Mouse (Mus musculus) lung, postnatal 14 days (tissue): ENCODE measurements around the gene Dpp7.

Experiments
- DNase-seq: peaks from one replicate; pipeline ENCODE4 v3.0.0; 2021

Gene Dpp7

DNA sequence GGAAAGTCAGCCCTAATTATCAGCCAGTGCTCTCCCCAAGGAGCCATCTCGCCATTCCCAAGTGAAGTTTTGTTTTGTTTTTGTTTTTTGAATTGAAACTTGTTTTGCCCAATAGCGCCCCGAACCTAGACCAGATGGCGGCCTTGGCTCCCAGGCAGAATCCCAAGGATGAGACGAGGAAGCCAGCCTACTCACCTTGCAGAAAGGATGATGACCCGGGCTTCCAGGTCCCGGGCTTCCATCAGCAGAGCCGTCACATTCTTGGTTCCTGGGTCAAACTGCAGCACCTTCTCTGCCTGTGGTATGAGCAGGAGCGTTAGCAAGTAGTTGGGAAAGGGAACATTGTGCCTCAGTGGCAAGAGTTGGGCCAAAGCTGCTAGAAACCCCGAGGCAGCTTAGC lies 46.0 kb downstream of the Dpp7 start:
- no peak for DNase-seq

DNA sequence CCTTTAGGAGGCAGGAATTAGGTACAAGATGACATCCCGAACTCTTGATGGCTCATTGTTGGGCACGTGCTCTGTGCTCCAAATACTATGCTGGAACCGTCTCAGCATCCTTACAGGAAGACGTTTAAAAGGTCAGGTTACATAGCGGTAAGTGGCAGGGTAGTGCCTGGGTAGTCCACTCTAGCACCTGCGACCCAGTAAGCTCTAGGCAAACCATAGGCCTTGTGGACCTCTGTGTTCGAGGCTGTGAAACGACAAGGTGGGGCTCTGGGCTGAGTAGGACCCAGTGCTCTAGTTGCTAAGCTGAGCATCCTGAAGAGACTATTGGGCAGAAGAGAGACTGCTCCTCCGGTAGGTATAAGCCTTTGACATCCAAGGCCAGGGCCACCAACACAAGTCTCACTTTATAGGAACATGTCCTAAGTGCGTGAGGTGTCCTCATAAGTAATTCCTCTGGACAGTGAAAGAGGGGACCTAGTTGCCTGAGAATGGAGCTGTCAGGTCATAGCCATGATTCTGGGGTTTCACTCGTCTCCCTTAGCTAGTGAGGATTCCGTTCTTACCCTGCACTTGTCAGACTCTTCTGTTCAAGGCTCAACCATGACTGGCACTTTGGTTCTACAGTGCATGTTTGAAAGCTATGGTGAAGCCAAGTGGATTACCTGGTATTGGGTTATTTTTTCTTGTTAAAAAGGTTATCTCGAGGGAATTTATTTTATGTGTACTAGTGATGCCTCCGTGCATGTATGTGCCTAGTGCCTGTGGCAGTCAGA lies 50.4 kb downstream of the Dpp7 start:
- no peak for DNase-seq

DNA sequence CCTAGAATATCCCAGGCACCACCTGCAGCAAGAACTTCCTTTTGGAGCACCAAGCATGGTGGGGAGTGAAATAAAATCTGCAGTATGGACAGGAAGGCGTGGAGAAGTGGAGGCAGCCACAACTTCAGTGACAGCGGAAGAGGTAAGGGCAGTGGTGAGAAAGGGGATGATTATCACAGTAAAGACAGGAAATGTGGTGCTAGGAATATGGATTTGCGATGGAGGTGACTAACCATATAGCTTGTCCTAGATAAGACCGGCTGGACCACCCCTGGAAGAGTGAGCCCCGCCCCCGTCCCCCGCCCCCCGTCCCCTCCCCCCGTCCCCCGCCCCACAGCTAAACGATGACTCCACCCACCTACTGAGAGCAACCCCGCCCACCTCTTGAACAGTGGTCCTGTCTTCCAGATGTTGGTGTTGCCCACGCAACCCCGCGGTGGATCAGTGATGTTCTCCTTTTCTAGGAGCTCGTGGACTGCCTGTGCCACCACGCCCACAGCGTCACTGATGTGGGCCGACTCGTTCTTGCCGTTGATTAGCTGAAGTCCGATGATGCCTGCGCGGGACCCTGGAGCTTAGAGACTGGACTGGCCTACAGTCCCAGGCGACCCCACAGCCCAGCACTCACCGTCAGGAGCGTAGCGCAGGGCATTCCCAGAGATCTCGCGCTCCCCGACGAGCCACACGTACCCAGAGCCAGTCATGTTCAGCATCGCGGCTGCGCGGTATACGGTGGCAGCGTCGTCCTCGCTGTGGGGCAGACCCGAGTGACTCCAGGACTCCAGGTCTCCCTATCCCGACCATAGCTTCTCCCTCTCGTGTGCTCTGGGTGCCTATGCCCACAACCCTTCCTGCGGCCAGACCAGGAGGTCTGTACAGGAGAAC lies 51.3 kb downstream of the Dpp7 start:
- peak; percentile 11 for DNase-seq

DNA sequence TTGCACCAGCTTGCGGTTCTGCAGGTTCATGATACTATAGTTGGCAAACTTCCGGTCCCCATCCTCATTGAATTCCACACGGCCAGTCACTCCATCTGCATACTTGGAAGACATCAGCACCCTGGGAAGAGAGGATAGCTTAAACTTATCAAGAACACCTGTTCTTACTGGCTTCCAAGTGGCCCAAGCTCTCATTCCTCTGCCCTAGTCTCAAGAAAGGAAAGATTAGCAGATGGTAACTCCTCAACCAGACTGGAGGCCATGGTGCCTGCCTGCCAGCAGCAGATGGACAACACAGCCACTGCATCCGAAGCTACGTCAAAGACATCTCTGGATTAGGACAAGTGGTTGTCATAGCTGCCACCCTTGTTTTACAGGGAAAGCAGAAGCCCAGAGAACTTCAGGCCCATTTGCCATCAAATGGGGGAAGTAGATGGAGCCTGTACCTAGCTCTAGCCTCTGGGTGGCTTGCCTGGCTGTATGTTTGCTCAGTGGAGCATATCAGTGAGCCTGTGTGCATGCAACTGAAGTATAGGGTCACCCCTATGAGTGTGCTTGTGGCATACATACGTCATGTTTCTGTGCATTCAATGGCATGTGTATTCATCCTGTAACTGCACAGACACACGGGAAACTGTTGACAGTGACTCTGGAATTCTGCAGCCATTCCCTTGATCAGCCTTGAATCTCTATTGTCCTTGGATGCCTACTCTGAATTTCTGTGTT lies 52.1 kb downstream of the Dpp7 start:
- no peak for DNase-seq

DNA sequence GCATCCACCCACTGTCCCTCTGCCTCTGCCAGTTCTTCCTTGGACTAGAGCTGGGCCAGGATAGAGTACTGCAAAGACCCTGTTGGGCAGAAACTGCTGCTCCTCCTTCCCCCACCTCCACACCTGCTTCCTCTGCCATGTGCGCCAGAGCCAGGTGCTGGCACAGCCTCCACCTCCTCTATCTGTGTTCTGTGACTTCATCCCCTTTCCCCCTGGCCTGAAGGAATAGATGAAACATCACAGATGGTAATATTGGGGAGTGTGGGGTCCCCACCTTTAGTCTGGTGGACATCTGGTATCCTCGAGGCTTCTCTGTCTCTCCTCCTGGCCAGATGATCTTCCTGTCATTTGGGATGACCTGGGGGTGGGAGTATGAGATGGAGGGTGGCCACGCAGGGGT lies 52.7 kb downstream of the Dpp7 start:
- DNase-seq = no peak
